Mouse (Mus musculus) CH12.LX (cell line): ENCODE data around the gene Scd4. TPM values are rescaled to one million over a fixed set of nuclear protein-coding genes. Genes with fewer than 3 reads are reported as not detected.

ENCODE experiments used
- DNase-seq: peaks from one replicate; pipeline ENCODE4 v3.0.0-alpha.2; 2013; ENCODE audit errors: extremely low read depth
- H3K27ac ChIP-seq: 2 replicates; pipeline ENCODE4 v1.5.1; 2012; ENCODE audit warnings: low read depth, mild to moderate bottlenecking, control low read depth, moderate library complexity; ENCODE audit not compliant: insufficient read depth
- H3K27me3 ChIP-seq: replicated peaks from 2 replicates; pipeline ENCODE3; 2012; ENCODE audit warnings: inconsistent platforms
- H3K36me3 ChIP-seq, 2 experiments: replicated peaks in 1 of 2; 2 replicates each; pipeline versions ENCODE3 to v1.6.1; 2012; ENCODE audit warnings: inconsistent platforms in 1 of 2, low read length in 1 of 2, mild to moderate bottlenecking in 1 of 2, mixed read lengths in 1 of 2, moderate library complexity in 1 of 2; ENCODE audit not compliant: control insufficient read depth in 1 of 2, insufficient read depth in 1 of 2
- H3K4me1 ChIP-seq, 2 experiments: 2 replicates each; pipeline ENCODE4 v1.6.1; 2012; ENCODE audit warnings: inconsistent platforms in 1 of 2, moderate library complexity in 1 of 2; ENCODE audit not compliant: insufficient read depth in 2 of 2, control insufficient read depth in 1 of 2
- H3K4me2 ChIP-seq: 2 replicates; pipeline ENCODE4 v1.6.1; 2012; ENCODE audit warnings: low read depth, mild to moderate bottlenecking, control low read depth; ENCODE audit not compliant: poor library complexity, insufficient read depth, severe bottlenecking
- H3K4me3 ChIP-seq, 3 experiments: fragments of 150-350 bp in 1 of 3; sonication (generic) in 1 of 3; replicated peaks in 1 of 3; 2 replicates each; pipeline versions ENCODE3 to v1.5.1; 2011 to 2012; ENCODE audit warnings: low read depth in 2 of 3, low read length in 2 of 3, mild to moderate bottlenecking in 2 of 3, moderate library complexity in 2 of 3, control low read depth in 1 of 3, improper control_type of control experiment in 1 of 3, inconsistent platforms in 1 of 3, mixed read lengths in 1 of 3; ENCODE audit not compliant: poor library complexity in 1 of 3
- H3K79me2 ChIP-seq: replicated peaks from 2 replicates; pipeline ENCODE4 v1.6.1; 2012; ENCODE audit warnings: mild to moderate bottlenecking, moderate library complexity; ENCODE audit not compliant: control insufficient read depth, poor library complexity, insufficient read depth, severe bottlenecking; ENCODE audit errors: extremely low read depth
- H3K9ac ChIP-seq: 2 replicates; pipeline ENCODE4 v1.6.1; 2012; ENCODE audit warnings: low read depth, mild to moderate bottlenecking, control low read depth, moderate library complexity; ENCODE audit not compliant: insufficient read depth
- H3K9me3 ChIP-seq: replicated peaks from 2 replicates; pipeline ENCODE3; 2012; ENCODE audit warnings: low read length, inconsistent platforms, mixed read lengths
- CHD2 ChIP-seq: IDR thresholded peaks from 2 replicates; pipeline ENCODE4 v1.6.1; 2011; ENCODE audit warnings: low read length, improper control_type of control experiment
- CTCF ChIP-seq, 2 experiments: IDR thresholded peaks in 1 of 2; conservative IDR thresholded peaks in 1 of 2; 2 replicates each; pipeline ENCODE4 v1.5.1; 2011 to 2012; ENCODE audit warnings: low read depth in 2 of 2, low read length in 2 of 2, improper control_type of control experiment in 1 of 2, inconsistent platforms in 1 of 2, mild to moderate bottlenecking in 1 of 2, moderate library complexity in 1 of 2
- ELF1 ChIP-seq: IDR thresholded peaks from 2 replicates; pipeline ENCODE4 v1.6.1; 2014; ENCODE audit warnings: low read depth, mild to moderate bottlenecking, inconsistent platforms, low read length, improper control_type of control experiment
- EP300 ChIP-seq: IDR thresholded peaks from 2 replicates; pipeline ENCODE4 v1.6.1; 2011; ENCODE audit warnings: low read length, improper control_type of control experiment
- ETS1 ChIP-seq: conservative IDR thresholded peaks from 2 replicates; pipeline ENCODE4 v1.6.1; 2012; ENCODE audit warnings: low read depth, mild to moderate bottlenecking, inconsistent platforms, low read length, improper control_type of control experiment, moderate library complexity
- IRF4 ChIP-seq: IDR thresholded peaks from 2 replicates; pipeline ENCODE4 v1.6.1; 2014; ENCODE audit warnings: low read depth, mild to moderate bottlenecking, inconsistent platforms, low read length, improper control_type of control experiment
- JUND ChIP-seq: conservative IDR thresholded peaks from 2 replicates; pipeline ENCODE4 v1.6.1; 2011; ENCODE audit warnings: low read depth, low read length, improper control_type of control experiment
- MAFK ChIP-seq: IDR thresholded peaks from 2 replicates; pipeline ENCODE4 v1.6.1; 2011; ENCODE audit warnings: low read length, improper control_type of control experiment; ENCODE audit not compliant: insufficient replicate concordance
- MAX ChIP-seq: IDR thresholded peaks from 2 replicates; pipeline ENCODE4 v1.6.1; 2011; ENCODE audit warnings: low read length, improper control_type of control experiment
- MAZ ChIP-seq: IDR thresholded peaks from 2 replicates; pipeline ENCODE4 v1.6.1; 2012; ENCODE audit warnings: low read depth, mild to moderate bottlenecking, inconsistent platforms, low read length, improper control_type of control experiment, moderate library complexity
- MXI1 ChIP-seq: IDR thresholded peaks from 2 replicates; pipeline ENCODE4 v1.6.1; 2011; ENCODE audit warnings: mild to moderate bottlenecking, low read depth, low read length, improper control_type of control experiment
- NELFE ChIP-seq: IDR thresholded peaks from 2 replicates; pipeline ENCODE4 v1.6.1; 2011; ENCODE audit warnings: low read depth, low read length, improper control_type of control experiment
- NRF1 ChIP-seq: IDR thresholded peaks from 2 replicates; pipeline ENCODE4 v1.6.1; 2014; ENCODE audit warnings: low read depth, mild to moderate bottlenecking, inconsistent platforms, low read length, improper control_type of control experiment, moderate library complexity
- PAX5 ChIP-seq: IDR thresholded peaks from 2 replicates; pipeline ENCODE4 v1.6.1; 2012; ENCODE audit warnings: low read length, inconsistent platforms, mixed read lengths
- TBP ChIP-seq: conservative IDR thresholded peaks from 2 replicates; pipeline ENCODE4 v1.6.1; 2011; ENCODE audit warnings: low read depth, low read length, improper control_type of control experiment
- USF1 ChIP-seq: IDR thresholded peaks from 2 replicates; pipeline ENCODE4 v1.6.1; 2014; ENCODE audit warnings: low read depth, mild to moderate bottlenecking, inconsistent platforms, low read length, improper control_type of control experiment
- ZMIZ1 ChIP-seq: IDR thresholded peaks from 2 replicates; pipeline ENCODE4 v1.6.1; 2012; ENCODE audit warnings: low read depth, mild to moderate bottlenecking, inconsistent platforms, low read length, improper control_type of control experiment
- dilution Hi-C: fragments of 300-500 bp; cut with MboI; formaldehyde crosslinking; loops from 2 replicates; pipeline ENCODE4 v1.14.3; 2020; ENCODE audit warnings: low sequenced_read_pairs; ENCODE audit not compliant: extremely low pct_unique_long_range_greater_than_20kb, extremely low pct_ligation_motif_present
- in situ Hi-C: fragments of 300-500 bp; cut with MboI; formaldehyde crosslinking; loops from 3 replicates; pipeline ENCODE4 v1.14.3; 2019; ENCODE audit warnings: low sequenced_read_pairs, low pct_ligation_motif_present, low pct_unique_long_range_greater_than_20kb, mixed read lengths
- polyA plus RNA-seq: library from polyadenylated mRNA; unstranded; fragments of >175 nt; gene quantifications from 2 replicates; pipeline ENCODE4 v1.2.1, GENCODE M21; 2012; ENCODE audit warnings: low read depth; ENCODE audit not compliant: insufficient read length
- total RNA-seq, 2 experiments: library from RNA; depleted of rRNA; stranded (reverse); fragments of 300-350 nt in 1 of 2; fragments of >200 nt in 1 of 2; gene quantifications; 2 replicates each; pipeline ENCODE4 v1.2.3; 2012 to 2014

Gene Scd4
- total and polyA plus RNA-seq, 3 experiments: 0.11 TPM; not detected in 2

- TF ChIP-seq MAX: no peak
- peak; percentile 64; the same call in 1 of the 2 replicates for TF ChIP-seq MAZ
- TF ChIP-seq PAX5: no peak
- TF ChIP-seq, all 38 proteins: peak for 16
Observed at GRCm38 (mm10) chr19:44388475-44389428, 55.9 kb downstream of the Scd4 start (continued).

DNA sequence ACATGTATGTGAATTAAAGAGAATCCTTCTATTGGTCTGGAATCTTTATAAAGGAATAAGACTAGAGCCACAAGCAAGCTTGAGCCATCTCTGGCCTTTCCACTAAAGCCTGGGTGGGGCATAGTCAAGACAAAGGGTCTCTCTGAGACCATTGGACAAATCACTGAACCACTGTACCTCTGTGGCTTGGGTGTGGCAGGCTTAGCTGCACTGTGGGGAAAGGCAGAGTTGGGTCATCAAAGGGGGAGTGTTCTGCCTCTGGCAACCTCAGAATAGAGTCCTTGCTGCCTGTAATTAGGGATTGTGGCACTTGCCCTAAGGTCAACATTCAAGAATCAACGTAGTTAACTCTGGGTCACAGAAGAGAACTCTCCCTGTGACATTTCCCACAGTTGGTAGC lies 56.6 kb downstream of the Scd4 start:
- H3K4me2 ChIP-seq: peak overlapping the region; percentile 52
- TF ChIP-seq JUND (no peak), TBP (0 out of 2 replicates have a peak, but pooled peaks have one; percentile 18), MAX (no peak), CHD2 (no peak), NRF1 (no peak), ETS1 (no peak)
- in situ Hi-C loops: no loop called here
- H3K9ac ChIP-seq: peak overlapping the region; percentile 70
- H3K27me3 ChIP-seq: no peaks in the 10 kb centered on the region
- peaks cover 0 to 27% of the 10 kb centered on the region in 2 experiments for H3K36me3 ChIP-seq
- H3K4me1 ChIP-seq: peaks cover 33 to 91% of the 10 kb centered on the region in 2 experiments
- no peaks in the 10 kb centered on the region for H3K9me3 ChIP-seq
- no peak overlapping the region for H3K4me3 ChIP-seq
- no peaks in the 10 kb centered on the region for H3K79me2 ChIP-seq
- peak overlapping the region; percentile 87 for H3K27ac ChIP-seq
- dilution Hi-C loops: no loop called here
- DNase-seq: no peak

DNA sequence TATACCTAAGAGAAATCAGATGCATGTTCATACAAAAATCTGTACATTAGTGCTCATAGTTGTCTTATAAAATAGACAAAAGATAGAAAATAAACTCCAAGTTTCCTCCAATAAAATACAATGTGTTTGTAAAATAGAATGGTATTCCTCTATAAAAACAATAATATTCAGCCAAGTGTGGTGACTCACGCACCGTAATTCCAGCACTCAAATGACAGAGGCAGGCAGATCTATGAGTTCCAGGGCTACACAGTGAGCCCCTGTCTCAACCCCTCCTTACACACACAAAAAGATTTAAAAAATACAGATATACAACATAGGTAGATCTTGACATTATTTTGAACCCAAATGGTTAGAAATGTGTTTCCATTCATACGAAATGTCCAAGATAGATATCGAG lies 59.0 kb downstream of the Scd4 start:
- Histone ChIP-seq H3K79me2 (no peaks in the 10 kb centered on the region), H3K9ac (no peak overlapping the region), H3K9me3 (no peaks in the 10 kb centered on the region), H3K4me3 (no peak overlapping the region), H3K27ac (no peak overlapping the region), H3K36me3 (peaks cover 13 to 51% of the 10 kb centered on the region in 2 experiments), H3K27me3 (no peaks in the 10 kb centered on the region), H3K4me2 (no peak overlapping the region), H3K4me1 (peaks cover 18 to 92% of the 10 kb centered on the region in 2 experiments)
- TF ChIP-seq CTCF (conservative IDR thresholded peaks at IDR 0.05 in 1 of 2, IDR thresholded peaks at IDR 0.05 in 1 of 2; ENCODE audit: low read depth in 2 of 2, low read length in 2 of 2): no peak
- TF ChIP-seq IRF4: no peak
- no peak for TF ChIP-seq NELFE
- no peak for TF ChIP-seq TBP
- no peak for TF ChIP-seq MXI1
- TF ChIP-seq MAFK: no peak
- no peak for TF ChIP-seq ELF1
- TF ChIP-seq USF1: no peak
- no peak for TF ChIP-seq ETS1
- TF ChIP-seq EP300: no peak
- no peak for TF ChIP-seq PAX5
- no peak for TF ChIP-seq ZMIZ1
- in situ Hi-C loops: no loop called here
- no peak for DNase-seq
- dilution Hi-C loops: no loop called here
